Mouse (Mus musculus): ENCODE results near the gene Retreg1.

Retreg1 gene

GRCm38 (mm10) chr15:25880192-25880591, 37.2 kb downstream of the Retreg1 start:
- DNase-seq (ENCODE audit: low spot score), result no peak

GRCm38 (mm10) chr15:25882002-25882401, 39.0 kb downstream of the Retreg1 start:
- no peak for DNase-seq (ENCODE audit: low spot score)

- DNase-seq (ENCODE audit: low spot score), result no peak
Measured at GRCm38 (mm10) chr15:25884416-25884958, 41.5 kb downstream of the Retreg1 start.

GRCm38 (mm10) chr15:25886581-25887011, 43.6 kb downstream of the Retreg1 start:
- DNase-seq (ENCODE audit: low spot score), result peak; percentile 78

GRCm38 (mm10) chr15:25889927-25890326, 46.9 kb downstream of the Retreg1 start:
- no peak for DNase-seq (ENCODE audit: low spot score)

GRCm38 (mm10) chr15:25891556-25891955, 48.6 kb downstream of the Retreg1 start:
- DNase-seq (ENCODE audit: low spot score), result no peak

GRCm38 (mm10) chr15:25893327-25893726, 50.3 kb downstream of the Retreg1 start:
- no peak for DNase-seq (ENCODE audit: low spot score)

- DNase-seq (ENCODE audit: low spot score), result no peak
Measured at GRCm38 (mm10) chr15:25896783-25897182, 53.8 kb downstream of the Retreg1 start.

GRCm38 (mm10) chr15:25897617-25898016, 54.6 kb downstream of the Retreg1 start:
- no peak for DNase-seq (ENCODE audit: low spot score)

- no peak for DNase-seq (ENCODE audit: low spot score)
Measured at GRCm38 (mm10) chr15:25899021-25899420, 56.0 kb downstream of the Retreg1 start.

- peak; percentile 92 for DNase-seq (ENCODE audit: low spot score)
Measured at GRCm38 (mm10) chr15:25900540-25900939, 57.6 kb downstream of the Retreg1 start.

GRCm38 (mm10) chr15:25902931-25903615, 60.1 kb downstream of the Retreg1 start:
- no peak for DNase-seq (ENCODE audit: low spot score)

GRCm38 (mm10) chr15:25904435-25905021, 61.5 kb downstream of the Retreg1 start:
- DNase-seq (ENCODE audit: low spot score), result no peak

GRCm38 (mm10) chr15:25909783-25910494, 67.0 kb downstream of the Retreg1 start:
- DNase-seq (ENCODE audit: low spot score), result no peak

- DNase-seq (ENCODE audit: low spot score), result no peak
Measured at GRCm38 (mm10) chr15:25910495-25910865, 67.5 kb downstream of the Retreg1 start.

GRCm38 (mm10) chr15:25910924-25911323, 67.9 kb downstream of the Retreg1 start:
- no peak for DNase-seq (ENCODE audit: low spot score)

- no peak for DNase-seq (ENCODE audit: low spot score)
Measured at GRCm38 (mm10) chr15:25912911-25913310, 69.9 kb downstream of the Retreg1 start.

GRCm38 (mm10) chr15:25913659-25914058, 70.7 kb downstream of the Retreg1 start:
- DNase-seq (ENCODE audit: low spot score), result no peak

- no peak for DNase-seq (ENCODE audit: low spot score)
Measured at GRCm38 (mm10) chr15:25914160-25914559, 71.2 kb downstream of the Retreg1 start.

- DNase-seq (ENCODE audit: low spot score), result no peak
Measured at GRCm38 (mm10) chr15:25915013-25915412, 72.0 kb downstream of the Retreg1 start.

- no peak for DNase-seq (ENCODE audit: low spot score)
Measured at GRCm38 (mm10) chr15:25915574-25916205, 72.7 kb downstream of the Retreg1 start.

GRCm38 (mm10) chr15:25916252-25916651, 73.3 kb downstream of the Retreg1 start:
- no peak for DNase-seq (ENCODE audit: low spot score)

All from testis, postnatal 10 days (tissue).